Mouse (Mus musculus): Measurements from ENCODE around the gene Olah.
"Not testable (repeated sequence)": the region's sequence is repeated elsewhere in the genome, so short reads cannot be mapped to it uniquely, and the experiment has no call there.

The Olah gene

DNA sequence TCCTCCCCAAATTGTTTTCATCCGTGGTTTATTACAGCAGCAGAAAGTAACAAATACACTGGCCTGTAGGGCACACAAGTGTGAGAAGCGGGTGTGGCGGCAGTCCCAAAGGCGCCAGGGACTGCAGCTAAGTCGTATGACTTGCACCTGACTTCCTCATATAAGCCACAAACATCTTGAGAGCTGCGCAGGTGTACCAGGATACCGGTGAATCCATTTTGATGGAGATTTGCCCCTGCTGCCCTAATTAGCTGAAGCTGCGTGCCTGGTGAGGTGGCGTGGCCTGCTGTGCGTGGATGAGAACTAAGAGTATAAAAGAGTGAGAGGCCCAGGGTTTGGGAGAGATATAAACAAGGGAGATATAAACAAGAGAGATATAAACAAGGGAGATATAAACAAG lies at the start of gene Olah:
Olah (minus strand) TSS at position 101 of the 400 bp plus-strand sequence.
- DNase-seq, result not testable (repeated sequence)

GRCm38 (mm10) chr2:3445984-3446383 lies 49.0 kb upstream of the Olah start:
- no peak for DNase-seq

GRCm38 (mm10) chr2:3444206-3444605 lies 47.2 kb upstream of the Olah start:
- no peak for DNase-seq

- DNase-seq, result no peak
Measured at GRCm38 (mm10) chr2:3437956-3438355, 40.9 kb upstream of the Olah start.

GRCm38 (mm10) chr2:3435369-3436061 lies 38.5 kb upstream of the Olah start:
- no peak for DNase-seq

DNA sequence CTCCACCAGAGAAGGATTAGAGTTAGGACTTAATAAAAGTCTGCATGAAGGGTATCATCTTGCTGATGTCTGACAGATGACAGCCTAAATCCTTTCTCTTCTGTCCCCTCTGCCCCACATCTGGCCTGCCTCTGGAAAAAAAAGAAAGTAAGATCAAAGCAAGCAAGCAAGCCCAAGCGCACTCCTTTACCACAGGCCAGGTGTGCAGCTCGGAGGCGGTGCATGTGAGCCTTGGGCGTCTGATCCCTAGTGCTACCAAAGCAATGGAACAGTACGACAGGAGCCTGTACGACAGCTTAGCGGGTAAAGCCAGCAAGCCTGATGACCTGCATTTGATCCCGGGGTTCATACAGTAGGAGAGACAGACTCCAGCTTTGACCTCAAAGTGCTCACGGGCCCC lies 33.9 kb upstream of the Olah start:
- no peak for DNase-seq

- DNase-seq, result no peak
Measured at GRCm38 (mm10) chr2:3424579-3424910, 27.5 kb upstream of the Olah start.

DNA sequence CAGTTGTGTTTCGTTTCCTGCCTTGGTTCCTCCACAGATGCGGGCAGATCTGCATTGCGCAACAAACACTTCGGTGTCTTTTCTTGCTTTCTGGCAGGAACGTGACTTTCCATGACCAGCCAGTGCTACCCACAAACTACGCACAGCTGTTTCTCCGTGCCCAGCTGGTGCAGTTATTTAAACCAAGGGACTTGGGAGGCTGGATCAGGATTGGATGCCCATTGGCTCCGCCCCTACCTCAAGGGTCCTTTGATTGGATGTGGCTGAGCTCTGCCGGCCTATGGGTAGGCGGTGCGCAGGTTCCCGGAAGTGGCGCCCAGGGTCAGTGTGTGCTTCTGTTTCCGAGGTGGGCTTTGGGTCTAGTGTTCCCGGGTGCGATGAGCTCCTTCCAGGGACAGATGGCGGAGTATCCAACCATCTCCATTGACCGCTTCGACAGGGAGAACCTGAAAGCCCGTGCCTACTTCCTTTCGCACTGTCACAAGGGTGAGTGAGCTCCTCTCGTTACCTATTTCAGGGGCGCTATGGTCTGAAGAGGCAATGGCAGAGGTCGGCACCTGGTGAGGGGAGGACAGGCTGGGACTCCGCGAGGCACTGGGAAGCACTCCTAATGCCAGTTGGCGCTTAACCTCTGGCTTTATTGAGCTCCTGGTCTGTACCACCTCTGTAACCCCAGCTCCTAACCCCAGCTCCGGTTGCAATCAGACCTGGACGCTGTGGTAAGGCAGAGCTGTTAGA lies 27.0 kb upstream of the Olah start, which contains the start of gene Dclre1c:
Dclre1c (plus strand) TSS at position 291 of the 738 bp plus-strand sequence.
- DNase-seq, result peak; percentile 94 to 95

DNA sequence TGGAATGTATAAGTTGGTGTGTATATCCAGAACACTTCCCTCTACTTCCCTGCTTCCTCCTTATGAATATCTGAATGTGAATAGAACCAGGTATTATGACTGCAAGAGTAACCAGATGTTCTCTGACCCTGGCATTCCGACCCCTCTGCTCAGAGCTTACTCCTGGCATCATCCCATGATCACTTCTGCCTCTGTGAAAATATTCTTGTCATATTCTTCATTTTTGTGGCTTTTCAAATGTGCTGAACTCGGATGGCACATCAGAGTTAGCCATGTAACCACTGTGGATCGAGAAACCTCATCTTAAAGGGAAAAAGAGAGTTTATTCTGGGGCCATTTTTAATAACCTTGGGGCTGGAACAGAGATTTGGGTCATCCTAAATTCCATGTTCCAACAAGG lies 25.5 kb upstream of the Olah start, which contains the start of gene Meig1:
Meig1 (minus strand) TSS at position 101 of the 400 bp plus-strand sequence.
- DNase-seq, result no peak

DNA sequence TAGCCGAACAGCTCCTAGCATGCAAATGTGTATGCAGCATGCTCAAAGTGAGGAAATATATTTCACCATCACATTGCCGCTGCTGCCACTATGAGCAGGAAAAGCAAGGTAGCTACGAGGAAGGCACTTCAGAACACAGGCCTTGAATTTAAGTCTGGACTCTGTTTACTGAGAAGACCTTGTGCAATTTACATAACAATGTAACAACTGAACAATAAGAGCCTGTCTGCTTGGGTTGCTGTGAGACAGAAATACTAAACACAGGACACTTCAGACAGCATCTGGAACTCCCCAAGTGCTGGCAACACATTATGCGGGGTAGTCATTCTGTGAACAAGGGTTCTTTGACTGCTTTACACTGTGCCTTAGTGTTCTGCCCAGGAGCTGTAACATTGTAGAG lies 23.1 kb upstream of the Olah start:
- DNase-seq, result no peak

DNA sequence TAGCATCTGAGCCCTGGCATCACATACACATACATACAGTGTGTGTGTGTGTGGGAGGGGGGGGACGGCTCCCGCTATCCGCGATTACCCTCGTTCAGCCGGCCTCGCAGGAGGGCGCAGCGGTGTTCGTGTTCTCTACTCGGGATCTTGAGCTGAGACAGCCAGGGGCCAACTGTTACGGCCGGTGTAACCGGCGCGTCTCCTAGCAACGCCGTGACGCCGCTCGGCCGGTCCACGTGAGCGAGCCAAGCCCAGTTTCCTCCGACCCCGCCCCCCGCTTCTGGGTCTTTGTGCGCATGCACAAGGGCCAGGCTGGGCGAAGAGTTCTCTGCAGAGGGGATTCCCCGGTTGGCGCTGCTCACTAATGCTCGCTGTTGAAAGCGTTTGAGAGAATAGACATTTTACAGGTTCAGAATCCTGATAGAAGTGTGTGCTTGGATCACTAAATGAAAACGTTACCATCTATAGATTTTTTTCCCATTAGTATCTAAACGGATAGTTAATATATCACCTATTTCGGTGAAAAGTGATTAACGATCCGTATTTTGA lies 21.9 kb upstream of the Olah start:
- DNase-seq, result peak; percentile 97 to 98

DNA sequence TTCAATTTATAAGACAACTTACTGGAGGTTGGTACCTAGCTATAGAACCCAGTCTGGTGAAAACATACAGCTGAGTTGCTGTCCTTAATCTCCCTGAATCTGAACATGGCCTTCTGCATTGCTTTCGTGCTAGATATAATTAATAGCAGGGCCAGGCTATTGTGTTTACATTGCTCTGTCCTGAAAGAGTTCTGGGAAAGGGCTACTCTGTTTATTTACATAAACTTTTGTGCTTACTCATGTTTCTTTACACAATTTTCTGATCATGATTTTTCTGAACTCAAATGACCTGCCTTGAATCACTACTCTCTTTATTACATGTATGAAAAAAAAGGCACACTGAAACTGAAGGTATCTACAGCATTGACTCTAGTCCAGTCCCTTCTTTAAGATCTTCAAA lies 18.7 kb upstream of the Olah start:
- DNase-seq, result no peak

DNA sequence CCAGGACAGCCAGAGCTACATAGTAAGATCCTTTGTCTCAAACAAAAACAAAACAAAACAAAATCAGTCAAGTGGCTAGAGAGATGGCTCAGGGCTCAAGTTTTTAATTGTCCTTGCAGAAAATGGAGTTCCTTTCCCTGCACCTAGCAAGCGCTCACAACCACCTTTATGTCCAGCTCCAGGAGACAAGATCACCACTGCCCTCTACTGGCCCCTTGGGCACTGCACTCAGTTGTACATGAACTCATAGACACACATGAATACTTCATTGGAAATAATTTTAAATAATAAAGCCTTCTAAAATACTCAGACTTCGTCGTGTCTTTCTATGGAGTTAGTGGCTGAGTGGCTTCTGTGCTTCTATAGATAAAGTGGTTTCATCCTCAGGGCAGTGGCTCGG lies 17.2 kb upstream of the Olah start:
- peak; percentile 45 to 58 for DNase-seq

DNA sequence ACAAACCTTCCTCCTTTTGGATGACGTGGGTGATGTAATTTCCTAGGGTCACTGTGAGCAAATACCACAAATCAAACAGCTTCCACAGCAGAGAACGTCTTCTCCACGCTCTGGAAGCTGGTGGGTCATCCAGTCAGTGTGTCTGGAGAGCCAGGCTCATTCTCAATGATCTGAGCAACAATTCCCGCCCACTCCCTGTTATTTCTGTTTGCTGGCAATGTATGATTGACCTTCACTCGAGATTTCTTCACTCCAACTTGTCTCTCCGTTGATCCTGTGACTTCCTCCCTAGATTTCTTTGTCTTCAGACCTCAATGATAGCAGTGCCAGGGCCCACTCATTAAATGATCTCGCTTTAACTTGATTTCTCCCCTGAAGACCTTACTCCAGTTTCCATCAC lies 10.7 kb upstream of the Olah start:
- no peak for DNase-seq

GRCm38 (mm10) chr2:3405981-3406380 lies 9.0 kb upstream of the Olah start:
- DNase-seq, result no peak

- DNase-seq, result no peak
Measured at GRCm38 (mm10) chr2:3391945-3392344, 5.1 kb downstream of the Olah start.

- no peak for DNase-seq
Measured at GRCm38 (mm10) chr2:3387105-3387860, 9.7 kb downstream of the Olah start.

DNA sequence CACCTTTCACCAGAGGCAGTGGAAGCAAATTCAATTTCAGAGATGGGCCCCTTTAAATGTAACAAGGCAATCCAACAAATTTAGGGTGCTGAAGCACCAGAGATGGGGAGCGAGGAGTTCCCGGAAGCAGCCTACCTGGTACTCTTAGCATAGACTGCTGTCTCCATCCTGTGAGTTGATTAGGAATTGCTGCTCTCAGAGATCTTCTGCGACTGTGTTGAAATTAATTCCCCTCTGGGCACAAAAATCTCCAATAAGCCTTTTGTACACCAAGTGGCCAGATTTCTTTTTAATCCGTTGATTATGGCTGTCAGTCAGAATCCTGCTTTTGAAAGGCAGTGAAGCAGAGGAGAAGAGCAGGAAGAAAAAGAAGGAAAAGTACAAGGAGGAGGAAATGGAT lies 31.9 kb downstream of the Olah start:
- no peak for DNase-seq

GRCm38 (mm10) chr2:3361067-3361466 lies 35.9 kb downstream of the Olah start:
- no peak for DNase-seq

- no peak for DNase-seq
Measured at GRCm38 (mm10) chr2:3357887-3358286, 39.1 kb downstream of the Olah start.

- DNase-seq, result no peak
Measured at GRCm38 (mm10) chr2:3356311-3356710, 40.7 kb downstream of the Olah start.

- DNase-seq, result no peak
Measured at GRCm38 (mm10) chr2:3355793-3356192, 41.2 kb downstream of the Olah start.

DNA sequence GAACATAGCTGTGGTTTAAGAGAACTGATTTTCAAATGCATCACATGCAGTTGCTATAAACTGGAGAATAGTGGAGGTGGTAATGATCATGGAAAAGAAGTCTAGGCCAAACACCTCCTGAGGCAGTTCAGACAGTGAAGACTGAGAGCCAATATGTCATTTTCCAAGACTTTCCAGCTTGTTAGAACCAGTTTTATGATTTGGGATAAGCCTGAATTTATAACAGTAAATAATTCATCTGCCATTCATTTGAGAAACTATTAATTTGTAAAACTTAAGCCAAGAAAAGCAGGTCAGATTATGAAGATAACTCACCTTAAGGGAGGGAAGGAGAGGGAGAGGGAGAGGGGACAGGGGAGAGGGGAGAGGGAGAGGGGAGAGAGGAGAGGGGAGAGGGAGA lies 43.9 kb downstream of the Olah start:
- DNase-seq, result no peak
